Mouse (Mus musculus) lung, postnatal 0 days (tissue): ENCODE results near the gene AW549877. TPM values are rescaled to one million over a fixed set of nuclear protein-coding genes. Genes with fewer than 3 reads are reported as not detected.

Experiments used
- ATAC-seq: fragments of 200-750 bp; cut with Nextera tagmentation; 2 replicates; pipeline ENCODE4 v1.8.0; 2017; ENCODE audit warnings: moderate library complexity
- DNase-seq: peaks from one replicate; pipeline ENCODE4 v3.0.0-alpha.2; 2016; ENCODE audit warnings: low spot score
- H3K27ac ChIP-seq: fragments of 300-500 bp; sonication (generic); 2 replicates; pipeline ENCODE4 v1.5.1; 2014; ENCODE audit warnings: antibody characterized with exemption, mild to moderate bottlenecking, low read length, mixed read lengths
- H3K27me3 ChIP-seq: fragments of 300-500 bp; sonication (generic); replicated peaks from 2 replicates; pipeline ENCODE4 v1.6.1; 2014; ENCODE audit warnings: low read length, mixed read lengths; ENCODE audit not compliant: insufficient read depth
- H3K36me3 ChIP-seq: fragments of 300-500 bp; sonication (generic); 2 replicates; pipeline ENCODE4 v1.6.1; 2014; ENCODE audit warnings: low read length, mixed read lengths; ENCODE audit not compliant: insufficient read depth
- H3K4me1 ChIP-seq: fragments of 300-500 bp; sonication (generic); 2 replicates; pipeline ENCODE4 v1.6.1; 2014; ENCODE audit warnings: antibody characterized with exemption, low read depth, low read length, mixed read lengths; ENCODE audit not compliant: insufficient read depth
- H3K4me2 ChIP-seq: fragments of 300-500 bp; sonication (generic); replicated peaks from 2 replicates; pipeline ENCODE4 v1.6.1; 2014; ENCODE audit warnings: low read depth, mild to moderate bottlenecking, low read length, moderate library complexity, mixed read lengths
- H3K4me3 ChIP-seq: fragments of 300-500 bp; sonication (generic); 2 replicates; pipeline ENCODE4 v1.5.1; 2014; ENCODE audit warnings: low read depth, low read length
- H3K9ac ChIP-seq: fragments of 300-500 bp; sonication (generic); replicated peaks from 2 replicates; pipeline ENCODE4 v1.6.1; 2014; ENCODE audit warnings: low read depth, mild to moderate bottlenecking
- H3K9me3 ChIP-seq: fragments of 300-500 bp; sonication (generic); 2 replicates; pipeline ENCODE4 v1.6.1; 2016; ENCODE audit warnings: low read length, mixed read lengths
- CTCF ChIP-seq: IDR thresholded peaks from 2 replicates; pipeline ENCODE4 v1.5.1; 2016; ENCODE audit warnings: antibody characterized with exemption, mild to moderate bottlenecking
- EP300 ChIP-seq: IDR thresholded peaks from 2 replicates; pipeline ENCODE4 v1.6.1; 2016; ENCODE audit warnings: antibody characterized with exemption, mild to moderate bottlenecking, control low read depth
- WGBS: fragments of 180-500 bp; shearing (Covaris S2); extraction: QIAGEN DNeasy Blood & Tissue Kit; methylation state at CpG from one replicate; pipeline ENCODE4 v1.1.7; 2014; 5-methylcytosine and 5-hydroxymethylcytosine counted together
- polyA plus RNA-seq: library from polyadenylated mRNA; unstranded; fragments of >200 nt; fragmentation: Nextera tagmentation; extraction: Ambion mirVana; gene quantifications from 2 replicates; pipeline ENCODE4 v1.2.1, GENCODE M21; 2015

AW549877 gene
- polyA plus RNA-seq, 1 experiment from 2014 or later, result 21.7 TPM

- no peak for TF ChIP-seq EP300
- TF ChIP-seq CTCF, result no peak
- ATAC-seq (no peak), DNase-seq (no peak)
- H3K27ac ChIP-seq, result no peak overlapping the region
- no peak overlapping the region for H3K9ac ChIP-seq
- no peaks in the 10 kb centered on the region for H3K27me3 ChIP-seq
- WGBS, result 56% methylated on average over 2 of the region's 2 CpGs
- H3K4me1 ChIP-seq, result no peaks in the 10 kb centered on the region
- no peaks in the 10 kb centered on the region for H3K9me3 ChIP-seq
- H3K4me3 ChIP-seq, result no peak overlapping the region
- H3K36me3 ChIP-seq, result no peaks in the 10 kb centered on the region
- no peak overlapping the region for H3K4me2 ChIP-seq
Measured at GRCm38 (mm10) chr15:3954971-3955370, 40.6 kb downstream of the AW549877 start.

DNA sequence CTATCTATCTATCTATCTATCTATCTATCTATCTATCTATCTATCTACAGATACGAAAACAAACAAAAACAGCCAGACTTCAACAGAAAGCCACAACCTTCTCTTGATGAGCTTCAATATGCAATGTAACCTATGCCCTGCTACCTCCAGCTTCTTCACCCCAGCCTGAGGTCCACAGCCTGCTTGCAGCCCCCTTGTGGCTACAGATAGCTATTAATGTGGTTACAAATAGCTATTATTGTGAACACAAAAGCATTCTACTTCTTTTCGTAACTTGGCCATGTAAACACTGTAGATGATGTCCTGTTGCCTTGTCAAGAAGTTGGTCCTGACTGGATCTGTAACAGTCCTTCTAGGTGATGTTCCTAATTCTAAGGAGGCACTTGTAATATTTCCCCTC, 57.4 kb downstream of the AW549877 start:
- DNase-seq (no peak), ATAC-seq (no peak)
- Histone ChIP-seq H3K4me2 (no peak overlapping the region), H3K9ac (no peak overlapping the region), H3K4me3 (no peak overlapping the region), H3K27ac (no peak overlapping the region), H3K4me1 (no peaks in the 10 kb centered on the region), H3K36me3 (no peaks in the 10 kb centered on the region), H3K27me3 (no peaks in the 10 kb centered on the region), H3K9me3 (no peaks in the 10 kb centered on the region)
- WGBS, result 86% methylated on average over 2 of the region's 2 CpGs
- TF ChIP-seq CTCF (peak; percentile 47), EP300 (no peak)

DNA sequence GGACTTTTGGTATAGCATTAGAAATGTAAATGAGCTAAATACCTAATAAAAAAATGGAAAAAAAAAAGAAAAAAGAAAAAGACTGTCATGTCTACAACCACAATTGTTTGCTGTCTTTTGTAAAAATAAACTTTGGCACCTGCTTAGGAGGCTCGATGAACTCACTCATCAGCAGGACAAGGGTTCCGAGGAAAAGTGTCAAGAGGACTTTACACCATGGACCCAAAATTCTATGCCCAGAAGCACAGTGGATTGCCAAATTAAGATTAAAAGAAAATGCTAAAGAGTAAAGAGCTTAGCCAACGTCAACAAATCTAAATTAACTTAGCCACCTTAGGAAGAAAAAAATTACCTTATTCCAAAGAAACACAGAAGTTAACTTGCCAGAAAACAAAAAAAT, 59.5 kb downstream of the AW549877 start:
- H3K9ac ChIP-seq, result no peak overlapping the region
- no peaks in the 10 kb centered on the region for H3K27me3 ChIP-seq
- TF ChIP-seq CTCF, result no peak
- no peak for TF ChIP-seq EP300
- no peak for ATAC-seq
- no peaks in the 10 kb centered on the region for H3K4me1 ChIP-seq
- 78% methylated on average over 3 of the region's 3 CpGs for WGBS
- no peaks in the 10 kb centered on the region for H3K36me3 ChIP-seq
- H3K9me3 ChIP-seq, result no peaks in the 10 kb centered on the region
- no peak for DNase-seq
- no peak overlapping the region for H3K4me3 ChIP-seq
- H3K27ac ChIP-seq, result no peak overlapping the region
- no peak overlapping the region for H3K4me2 ChIP-seq

- H3K9me3 ChIP-seq, result no peaks in the 10 kb centered on the region
- H3K27me3 ChIP-seq, result no peaks in the 10 kb centered on the region
- no peak overlapping the region for H3K9ac ChIP-seq
- ATAC-seq (no peak), DNase-seq (no peak)
- no peak overlapping the region for H3K4me3 ChIP-seq
- H3K4me2 ChIP-seq, result no peak overlapping the region
- H3K27ac ChIP-seq, result no peak overlapping the region
- WGBS, result 78% methylated on average over 4 of the region's 4 CpGs
- no peak for TF ChIP-seq CTCF
- TF ChIP-seq EP300, result no peak
- no peaks in the 10 kb centered on the region for H3K36me3 ChIP-seq
- no peaks in the 10 kb centered on the region for H3K4me1 ChIP-seq
Measured at GRCm38 (mm10) chr15:3933466-3933865, 62.1 kb downstream of the AW549877 start.

Other genes starting within 250 kb of the AW549877 start
- 21.6 and 23.0 TPM in 2 replicates for gene Fbxo4, start 16.2 kb downstream of the AW549877 start, polyA plus RNA-seq
- 64.8 and 87.0 TPM in 2 replicates for gene Oxct1, start 30.6 kb upstream of the AW549877 start, polyA plus RNA-seq